Mouse (Mus musculus): ENCODE measurements at regions not wholly inside any gene's neighbourhood (a gene's known extent, or its start where the extent isn't known, plus 50 kb on each side); places are given as distances from the start of the nearest gene placed in this dataset.

- in situ Hi-C loops (cut with MboI; ENCODE audit: unreplicated experiment in 2 of 2): no loop called here
Observed at GRCm38 (mm10) chr15:95714408-95714807, 58.6 kb upstream of the Dbx2 start.

GRCm38 (mm10) chr15:95715941-95716340 is 60.2 kb upstream of the Dbx2 start:
- in situ Hi-C loops (cut with MboI; ENCODE audit: unreplicated experiment in 2 of 2): no loop called here

- in situ Hi-C loops (cut with MboI; ENCODE audit: unreplicated experiment in 2 of 2): no loop called here
Observed at GRCm38 (mm10) chr15:95723699-95724098, 66.9 kb upstream of the Ano6 start.

GRCm38 (mm10) chr15:95725866-95726265 is 64.8 kb upstream of the Ano6 start:
- in situ Hi-C loops (cut with MboI; ENCODE audit: unreplicated experiment in 2 of 2): loop anchor here in 1 of 2 experiments (25.0 kb wide), 1 partner anchor 1411 kb away; no protein-coding TSS in a partner anchor

GRCm38 (mm10) chr15:95726516-95726915 is 64.1 kb upstream of the Ano6 start:
- in situ Hi-C loops (cut with MboI; ENCODE audit: unreplicated experiment in 2 of 2): loop anchor here in 1 of 2 experiments (25.0 kb wide), 1 partner anchor 1411 kb away; no protein-coding TSS in a partner anchor

- in situ Hi-C loops (cut with MboI; ENCODE audit: unreplicated experiment in 2 of 2): loop anchor here in 1 of 2 experiments (25.0 kb wide), 1 partner anchor 1402 kb away; no protein-coding TSS in a partner anchor
Observed at GRCm38 (mm10) chr15:95735746-95736145, 54.9 kb upstream of the Ano6 start.
